Mouse (Mus musculus): Measurements from ENCODE around the gene Lpxn. TPM values are rescaled to one million over a fixed set of nuclear protein-coding genes. Genes with fewer than 3 reads are reported as not detected.

The Lpxn gene
- polyA plus RNA-seq, 1 experiment: 0.11 TPM

- Histone ChIP-seq H3K4me3 (ENCODE audit: insufficient read depth, poor library complexity, severe bottlenecking) (peak overlapping the region; percentile 89), H3ac (ENCODE audit: control insufficient read depth, insufficient read length, low read depth) (peak overlapping the region; percentile 96), H3K79me2 (ENCODE audit: control insufficient read depth, insufficient read depth) (peaks cover 58% of the 10 kb centered on the region), H3K36me3 (ENCODE audit: control insufficient read depth, insufficient read depth) (peaks cover 41% of the 10 kb centered on the region), H3K79me3 (ENCODE audit: low read depth) (peaks cover 52% of the 10 kb centered on the region), H3K27me3 (ENCODE audit: control insufficient read depth, insufficient read depth, insufficient read length) (no peaks in the 10 kb centered on the region)
- TF ChIP-seq MAX (IDR thresholded peaks at IDR 0.05): peak; percentile 84
- TF ChIP-seq CTCF (IDR thresholded peaks at IDR 0.05; ENCODE audit: control insufficient read depth, insufficient read depth, insufficient read length): peak; percentile 89
- TF ChIP-seq USF1 (IDR thresholded peaks at IDR 0.05; ENCODE audit: low read depth): peak; percentile 93
- TF ChIP-seq FOSL1 (IDR thresholded peaks at IDR 0.05; ENCODE audit: insufficient read depth, low read length, poor library complexity, severe bottlenecking): no peak
- no peak for TF ChIP-seq MYOD1 (IDR thresholded peaks at IDR 0.05; ENCODE audit: control insufficient read depth, insufficient read length, low read depth)
- no peak for TF ChIP-seq MYOG (IDR thresholded peaks at IDR 0.05; ENCODE audit: control insufficient read depth, extremely low read depth, insufficient read length)
- TF ChIP-seq CEBPB (IDR thresholded peaks at IDR 0.05; ENCODE audit: low read depth): peak; percentile 7
Measured at GRCm38 (mm10) chr19:12794056-12795044, 1.6 kb upstream of the Lpxn start.

GRCm38 (mm10) chr19:12795110-12795509 is 883 bp upstream of the Lpxn start:
- H3K4me3 ChIP-seq (ENCODE audit: insufficient read depth, poor library complexity, severe bottlenecking): peak overlapping the region; percentile 89
- H3K36me3 ChIP-seq (ENCODE audit: control insufficient read depth, insufficient read depth): peaks cover 34% of the 10 kb centered on the region
- H3K79me2 ChIP-seq (ENCODE audit: control insufficient read depth, insufficient read depth): peaks cover 51% of the 10 kb centered on the region
- peak overlapping the region; percentile 96 for H3ac ChIP-seq (ENCODE audit: control insufficient read depth, insufficient read length, low read depth)
- TF ChIP-seq CTCF (IDR thresholded peaks at IDR 0.05; ENCODE audit: control insufficient read depth, insufficient read depth, insufficient read length) (no peak), CEBPB (IDR thresholded peaks at IDR 0.05; ENCODE audit: low read depth) (no peak), MYOD1 (IDR thresholded peaks at IDR 0.05; ENCODE audit: control insufficient read depth, insufficient read length, low read depth) (no peak), USF1 (IDR thresholded peaks at IDR 0.05; ENCODE audit: low read depth) (no peak), MYOG (IDR thresholded peaks at IDR 0.05; ENCODE audit: control insufficient read depth, extremely low read depth, insufficient read length) (no peak), FOSL1 (IDR thresholded peaks at IDR 0.05; ENCODE audit: insufficient read depth, low read length, poor library complexity, severe bottlenecking) (no peak), MAX (IDR thresholded peaks at IDR 0.05) (no peak)
- H3K79me3 ChIP-seq (ENCODE audit: low read depth): peaks cover 45% of the 10 kb centered on the region
- H3K27me3 ChIP-seq (ENCODE audit: control insufficient read depth, insufficient read depth, insufficient read length): no peaks in the 10 kb centered on the region

GRCm38 (mm10) chr19:12796328-12796931 is 437 bp downstream of the Lpxn start:
- H3ac ChIP-seq (ENCODE audit: control insufficient read depth, insufficient read length, low read depth): peak overlapping the region; percentile 75
- H3K27me3 ChIP-seq (ENCODE audit: control insufficient read depth, insufficient read depth, insufficient read length): no peaks in the 10 kb centered on the region
- peaks cover 22% of the 10 kb centered on the region for H3K36me3 ChIP-seq (ENCODE audit: control insufficient read depth, insufficient read depth)
- TF ChIP-seq MAX (IDR thresholded peaks at IDR 0.05) (peak; percentile 76), CEBPB (IDR thresholded peaks at IDR 0.05; ENCODE audit: low read depth) (no peak), FOSL1 (IDR thresholded peaks at IDR 0.05; ENCODE audit: insufficient read depth, low read length, poor library complexity, severe bottlenecking) (peak; percentile 2)
- H3K4me3 ChIP-seq (ENCODE audit: insufficient read depth, poor library complexity, severe bottlenecking): peak overlapping the region; percentile 62
- peaks cover 31% of the 10 kb centered on the region for H3K79me3 ChIP-seq (ENCODE audit: low read depth)
- peaks cover 37% of the 10 kb centered on the region for H3K79me2 ChIP-seq (ENCODE audit: control insufficient read depth, insufficient read depth)

- Histone ChIP-seq H3K79me2 (ENCODE audit: control insufficient read depth, insufficient read depth) (peaks cover 31% of the 10 kb centered on the region), H3K4me3 (ENCODE audit: insufficient read depth, poor library complexity, severe bottlenecking) (peak overlapping the region; percentile 62), H3ac (ENCODE audit: control insufficient read depth, insufficient read length, low read depth) (no peak overlapping the region), H3K27me3 (ENCODE audit: control insufficient read depth, insufficient read depth, insufficient read length) (no peaks in the 10 kb centered on the region), H3K36me3 (ENCODE audit: control insufficient read depth, insufficient read depth) (peaks cover 16% of the 10 kb centered on the region), H3K79me3 (ENCODE audit: low read depth) (peaks cover 25% of the 10 kb centered on the region)
- no peak for TF ChIP-seq CTCF (IDR thresholded peaks at IDR 0.05; ENCODE audit: control insufficient read depth, insufficient read depth, insufficient read length)
- no peak for TF ChIP-seq USF1 (IDR thresholded peaks at IDR 0.05; ENCODE audit: low read depth)
- no peak for TF ChIP-seq MAX (IDR thresholded peaks at IDR 0.05)
- TF ChIP-seq MYOG (IDR thresholded peaks at IDR 0.05; ENCODE audit: control insufficient read depth, extremely low read depth, insufficient read length): no peak
- TF ChIP-seq CEBPB (IDR thresholded peaks at IDR 0.05; ENCODE audit: low read depth): no peak
- TF ChIP-seq MYOD1 (IDR thresholded peaks at IDR 0.05; ENCODE audit: control insufficient read depth, insufficient read length, low read depth): no peak
- TF ChIP-seq FOSL1 (IDR thresholded peaks at IDR 0.05; ENCODE audit: insufficient read depth, low read length, poor library complexity, severe bottlenecking): no peak
Measured at GRCm38 (mm10) chr19:12797071-12797470, 1.1 kb downstream of the Lpxn start.

GRCm38 (mm10) chr19:12798404-12798803 is 2.4 kb downstream of the Lpxn start:
- peaks cover 6% of the 10 kb centered on the region for H3K36me3 ChIP-seq (ENCODE audit: control insufficient read depth, insufficient read depth)
- H3K79me2 ChIP-seq (ENCODE audit: control insufficient read depth, insufficient read depth): peaks cover 18% of the 10 kb centered on the region
- no peak overlapping the region for H3K4me3 ChIP-seq (ENCODE audit: insufficient read depth, poor library complexity, severe bottlenecking)
- no peaks in the 10 kb centered on the region for H3K27me3 ChIP-seq (ENCODE audit: control insufficient read depth, insufficient read depth, insufficient read length)
- TF ChIP-seq FOSL1 (IDR thresholded peaks at IDR 0.05; ENCODE audit: insufficient read depth, low read length, poor library complexity, severe bottlenecking) (no peak), CEBPB (IDR thresholded peaks at IDR 0.05; ENCODE audit: low read depth) (no peak)
- H3K79me3 ChIP-seq (ENCODE audit: low read depth): peaks cover 12% of the 10 kb centered on the region
- H3ac ChIP-seq (ENCODE audit: control insufficient read depth, insufficient read length, low read depth): no peak overlapping the region

Data from C2C12 (cell line).